Mouse (Mus musculus): ENCODE data around the gene Eif4e2. TPM values are rescaled to one million over a fixed set of nuclear protein-coding genes. Genes with fewer than 3 reads are reported as not detected.
A peak's percentile ranks its signal among the peaks of the same experiment; 100 is the strongest.

The Eif4e2 gene
- polyA plus RNA-seq, 1 experiment, result 172 TPM

DNA sequence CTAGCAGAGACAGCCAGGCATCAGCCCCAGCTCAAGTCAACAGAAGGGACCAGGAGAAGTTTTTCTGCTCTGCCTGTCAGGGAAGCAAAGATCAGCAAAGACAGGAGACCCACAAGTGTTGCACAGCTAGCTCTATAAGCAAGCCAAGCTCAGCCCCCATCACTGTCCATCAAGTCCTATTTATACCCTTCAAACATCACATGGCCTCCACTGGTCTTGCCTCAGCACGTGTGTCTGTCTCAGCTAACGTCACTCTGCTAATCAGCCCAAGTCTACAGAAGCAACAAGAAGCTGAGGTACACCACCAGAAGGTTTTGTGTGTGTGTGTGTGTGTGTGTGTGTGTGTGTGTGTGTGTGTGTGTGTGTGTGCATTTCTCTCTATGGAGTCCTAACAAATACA, 12.9 kb upstream of the Eif4e2 start:
- Histone ChIP-seq H3K27ac (ENCODE audit: insufficient read depth, low read length) (no peak overlapping the region), H3K4me3 (ENCODE audit: insufficient read depth, low read length) (no peak overlapping the region), H3K4me1 (ENCODE audit: control insufficient read depth, insufficient read depth, low read length) (no peaks in the 10 kb centered on the region)
- no peak for TF ChIP-seq POLR2A (IDR thresholded peaks at IDR 0.05; ENCODE audit: low read depth, low read length)

DNA sequence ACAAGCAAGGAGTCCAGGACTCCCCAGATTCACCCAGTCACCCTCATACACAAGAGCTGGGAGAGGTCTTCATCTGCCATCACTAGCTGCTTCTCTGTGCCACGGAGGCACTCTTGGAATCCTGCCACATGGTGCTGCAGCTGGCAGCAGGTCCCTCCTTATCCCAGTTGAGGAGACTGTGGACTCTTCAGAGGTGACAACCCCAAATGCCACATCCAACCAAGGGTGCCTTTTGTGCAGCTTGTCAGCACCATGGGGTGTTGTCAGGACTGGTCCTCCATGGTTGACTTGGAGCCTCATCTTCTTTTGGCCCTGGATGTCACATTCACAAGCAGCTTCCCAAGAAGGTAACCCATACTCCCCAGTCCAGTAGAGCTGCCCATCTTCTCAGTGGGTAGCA, 11.9 kb upstream of the Eif4e2 start:
- no peak for TF ChIP-seq CTCF (IDR thresholded peaks at IDR 0.05; ENCODE audit: borderline replicate concordance, insufficient read depth, low read length)
- TF ChIP-seq POLR2A (IDR thresholded peaks at IDR 0.05; ENCODE audit: low read depth, low read length), result no peak
- H3K4me3 ChIP-seq (ENCODE audit: insufficient read depth, low read length), result no peak overlapping the region

DNA sequence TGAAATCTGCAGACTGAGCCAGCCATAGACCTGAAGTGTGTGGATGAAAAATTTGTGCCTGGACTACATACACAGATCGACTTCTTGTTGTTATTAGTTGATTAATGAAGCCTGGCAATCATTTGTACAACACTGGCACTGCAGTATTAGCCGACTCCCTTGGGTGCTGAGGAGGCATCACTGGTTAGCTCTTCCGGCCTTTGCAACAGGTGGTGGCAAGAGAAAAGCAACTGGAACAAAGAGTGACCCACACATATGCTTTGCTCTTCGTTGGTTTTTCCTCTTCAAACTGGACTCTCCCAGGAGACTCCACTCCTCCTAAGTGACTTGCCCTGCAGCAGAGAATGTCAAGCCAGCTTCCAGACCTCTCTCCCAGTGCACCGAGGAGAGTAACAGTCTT, 9.9 kb upstream of the Eif4e2 start:
- H3K4me1 ChIP-seq (ENCODE audit: control insufficient read depth, insufficient read depth, low read length), result no peaks in the 10 kb centered on the region
- no peak overlapping the region for H3K4me3 ChIP-seq (ENCODE audit: insufficient read depth, low read length)
- H3K27ac ChIP-seq (ENCODE audit: insufficient read depth, low read length), result no peak overlapping the region
- TF ChIP-seq POLR2A (IDR thresholded peaks at IDR 0.05; ENCODE audit: low read depth, low read length), result no peak
- no peak for TF ChIP-seq CTCF (IDR thresholded peaks at IDR 0.05; ENCODE audit: borderline replicate concordance, insufficient read depth, low read length)

More for the DNA sequence above, 11.9 kb upstream of the Eif4e2 start:
- H3K27ac ChIP-seq (ENCODE audit: insufficient read depth, low read length), result no peak overlapping the region
- H3K4me1 ChIP-seq (ENCODE audit: control insufficient read depth, insufficient read depth, low read length), result no peaks in the 10 kb centered on the region

DNA sequence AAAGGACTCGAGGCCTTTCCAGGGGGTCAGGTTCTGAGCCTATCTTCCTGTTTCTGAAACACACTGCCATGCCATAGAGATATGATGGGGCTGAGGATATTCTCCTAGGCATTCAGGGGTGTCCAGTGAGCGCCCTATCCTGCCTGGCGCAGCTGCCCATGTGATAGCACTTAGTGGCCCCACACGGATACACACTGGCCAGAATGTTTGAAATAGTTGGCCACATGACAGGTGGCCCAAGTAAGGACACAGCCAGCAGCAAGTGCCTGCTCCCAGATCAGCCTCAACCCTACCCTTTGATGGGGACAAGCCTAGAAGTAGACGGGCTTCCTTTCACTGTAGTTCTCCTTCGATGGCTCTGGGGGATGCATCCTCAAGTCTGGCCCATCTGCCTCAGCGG, 9.2 kb upstream of the Eif4e2 start, which contains the start of gene Chrng:
Chrng (plus strand) TSS at position 193 of the 400 bp plus-strand sequence.
- no peak within 1 kb of the TSS for H3K27ac ChIP-seq (ENCODE audit: insufficient read depth, low read length)

DNA sequence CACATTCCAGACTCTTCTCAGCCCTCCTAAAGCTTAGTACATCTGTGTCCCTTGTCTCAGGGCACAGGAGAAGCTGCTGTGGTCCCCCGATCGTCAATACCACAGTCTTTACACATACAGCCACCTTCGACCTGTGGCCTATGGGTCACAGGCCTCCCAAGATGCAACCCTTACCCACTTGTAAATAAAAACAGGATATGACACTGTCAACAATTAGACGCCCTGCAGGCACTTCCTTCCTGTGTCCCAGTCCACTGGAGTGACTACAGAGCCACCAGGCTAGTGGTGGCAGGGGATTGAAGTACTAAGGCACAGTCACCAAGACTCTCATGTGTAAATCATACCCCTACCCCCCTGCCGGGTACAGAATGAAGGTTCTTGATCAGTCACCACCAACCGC, 8.7 kb upstream of the Eif4e2 start:
- no peak for TF ChIP-seq POLR2A (IDR thresholded peaks at IDR 0.05; ENCODE audit: low read depth, low read length)
- no peak for TF ChIP-seq CTCF (IDR thresholded peaks at IDR 0.05; ENCODE audit: borderline replicate concordance, insufficient read depth, low read length)
- Histone ChIP-seq H3K27ac (ENCODE audit: insufficient read depth, low read length) (no peak overlapping the region), H3K4me1 (ENCODE audit: control insufficient read depth, insufficient read depth, low read length) (no peaks in the 10 kb centered on the region), H3K4me3 (ENCODE audit: insufficient read depth, low read length) (no peak overlapping the region)

More for the DNA sequence above, 9.2 kb upstream of the Eif4e2 start, which contains the start of gene Chrng:
- no peak for TF ChIP-seq CTCF (IDR thresholded peaks at IDR 0.05; ENCODE audit: borderline replicate concordance, insufficient read depth, low read length)
- no peak for TF ChIP-seq POLR2A (IDR thresholded peaks at IDR 0.05; ENCODE audit: low read depth, low read length)
- H3K4me3 ChIP-seq (ENCODE audit: insufficient read depth, low read length), result no peak within 1 kb of the TSS
- H3K4me1 ChIP-seq (ENCODE audit: control insufficient read depth, insufficient read depth, low read length), result no peaks in the 10 kb centered on the region

DNA sequence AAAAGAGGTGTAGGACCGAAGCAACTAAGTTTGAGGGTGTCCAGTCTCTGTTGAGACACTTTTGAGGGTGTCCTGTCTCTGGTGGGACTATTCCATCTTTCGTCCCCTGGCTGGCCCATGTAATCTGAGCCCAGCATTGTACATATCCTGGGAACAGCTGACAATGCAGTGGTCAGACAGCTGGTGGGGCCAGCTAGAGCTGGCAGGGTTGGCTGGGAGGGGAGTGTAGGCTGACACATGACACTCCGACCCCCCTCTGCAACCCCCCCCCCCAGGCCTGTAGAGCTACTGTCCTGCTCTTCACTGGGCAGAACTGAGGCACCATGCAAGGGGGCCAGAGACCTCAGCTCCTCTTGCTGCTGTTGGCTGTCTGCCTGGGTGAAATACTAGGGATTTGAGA, 8.2 kb upstream of the Eif4e2 start:
- TF ChIP-seq CTCF (IDR thresholded peaks at IDR 0.05; ENCODE audit: borderline replicate concordance, insufficient read depth, low read length), result no peak
- no peak for TF ChIP-seq POLR2A (IDR thresholded peaks at IDR 0.05; ENCODE audit: low read depth, low read length)
- Histone ChIP-seq H3K4me1 (ENCODE audit: control insufficient read depth, insufficient read depth, low read length) (no peaks in the 10 kb centered on the region), H3K4me3 (ENCODE audit: insufficient read depth, low read length) (no peak overlapping the region), H3K27ac (ENCODE audit: insufficient read depth, low read length) (no peak overlapping the region)

DNA sequence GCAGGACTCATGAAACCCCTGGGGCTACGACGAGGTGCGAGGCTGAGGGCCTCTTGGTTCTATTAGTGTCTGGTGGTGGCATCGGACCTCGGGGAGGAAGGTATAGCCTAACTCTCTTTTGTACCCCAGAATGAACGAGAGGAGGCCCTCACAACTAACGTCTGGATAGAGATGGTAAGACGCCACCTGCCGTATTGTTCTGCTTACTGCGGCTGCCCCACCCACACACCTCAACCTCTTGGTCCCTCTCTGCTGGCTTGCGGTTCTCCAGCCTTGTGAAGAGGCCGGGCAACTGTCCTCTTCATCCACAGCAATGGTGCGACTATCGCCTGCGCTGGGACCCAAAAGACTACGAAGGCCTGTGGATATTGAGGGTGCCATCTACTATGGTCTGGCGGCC, 7.4 kb upstream of the Eif4e2 start:
- no peak overlapping the region for H3K4me3 ChIP-seq (ENCODE audit: insufficient read depth, low read length)
- TF ChIP-seq POLR2A (IDR thresholded peaks at IDR 0.05; ENCODE audit: low read depth, low read length) (no peak), CTCF (IDR thresholded peaks at IDR 0.05; ENCODE audit: borderline replicate concordance, insufficient read depth, low read length) (no peak)
- H3K27ac ChIP-seq (ENCODE audit: insufficient read depth, low read length), result no peak overlapping the region
- no peaks in the 10 kb centered on the region for H3K4me1 ChIP-seq (ENCODE audit: control insufficient read depth, insufficient read depth, low read length)

DNA sequence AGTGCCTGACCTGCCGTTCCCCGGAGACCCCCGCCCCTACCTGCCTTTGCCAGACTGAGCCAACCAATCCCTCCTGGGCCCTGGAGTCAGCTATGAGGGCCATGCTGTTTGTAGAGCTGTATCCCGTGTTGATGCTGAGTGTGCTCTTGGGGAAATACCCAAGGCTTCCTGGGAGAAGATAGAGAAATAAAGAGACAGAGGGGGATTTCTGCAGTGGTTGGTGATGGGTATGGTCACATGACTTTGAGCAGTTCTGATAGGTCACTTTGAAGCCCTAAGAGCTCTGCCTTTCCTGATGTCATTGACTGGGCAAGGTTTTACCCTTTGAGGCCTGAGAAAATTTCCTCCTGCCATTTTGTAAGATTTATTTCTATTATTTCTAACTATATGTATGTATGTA, 2.3 kb upstream of the Eif4e2 start:
- no peak for TF ChIP-seq POLR2A (IDR thresholded peaks at IDR 0.05; ENCODE audit: low read depth, low read length)
- TF ChIP-seq CTCF (IDR thresholded peaks at IDR 0.05; ENCODE audit: borderline replicate concordance, insufficient read depth, low read length), result no peak
- H3K4me1 ChIP-seq (ENCODE audit: control insufficient read depth, insufficient read depth, low read length), result no peaks in the 10 kb centered on the region; the same call in 1 of the 2 replicates
- H3K27ac ChIP-seq (ENCODE audit: insufficient read depth, low read length), result no peak overlapping the region
- no peak overlapping the region for H3K4me3 ChIP-seq (ENCODE audit: insufficient read depth, low read length)

DNA sequence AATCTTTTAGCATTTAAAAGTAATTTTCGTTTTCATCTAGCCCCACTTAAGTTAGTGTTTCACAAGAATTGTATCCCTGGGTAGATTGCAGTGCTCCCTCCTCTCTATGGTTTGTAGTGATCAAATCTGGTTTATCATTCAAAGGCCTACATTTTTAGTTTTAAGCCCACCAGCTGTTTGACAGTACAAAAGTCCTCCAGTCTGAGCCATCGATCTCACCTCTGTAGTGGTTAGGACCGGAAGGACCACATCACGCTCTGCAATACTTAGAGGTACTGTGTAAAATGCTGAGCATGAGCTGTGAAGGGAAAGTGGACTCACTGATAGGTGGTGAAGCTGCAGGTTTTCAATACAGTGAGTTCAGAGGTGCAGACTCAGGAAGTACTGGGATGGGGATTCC, 1.0 kb downstream of the Eif4e2 start:
- H3K4me3 ChIP-seq (ENCODE audit: insufficient read depth, low read length), result peak overlapping the region; percentile 86
- H3K4me1 ChIP-seq (ENCODE audit: control insufficient read depth, insufficient read depth, low read length), result peaks cover 3% of the 10 kb centered on the region
- TF ChIP-seq CTCF (IDR thresholded peaks at IDR 0.05; ENCODE audit: borderline replicate concordance, insufficient read depth, low read length) (no peak), POLR2A (IDR thresholded peaks at IDR 0.05; ENCODE audit: low read depth, low read length) (0 out of 2 replicates have a peak, but pooled peaks have one; percentile 24)
- no peak overlapping the region for H3K27ac ChIP-seq (ENCODE audit: insufficient read depth, low read length)

DNA sequence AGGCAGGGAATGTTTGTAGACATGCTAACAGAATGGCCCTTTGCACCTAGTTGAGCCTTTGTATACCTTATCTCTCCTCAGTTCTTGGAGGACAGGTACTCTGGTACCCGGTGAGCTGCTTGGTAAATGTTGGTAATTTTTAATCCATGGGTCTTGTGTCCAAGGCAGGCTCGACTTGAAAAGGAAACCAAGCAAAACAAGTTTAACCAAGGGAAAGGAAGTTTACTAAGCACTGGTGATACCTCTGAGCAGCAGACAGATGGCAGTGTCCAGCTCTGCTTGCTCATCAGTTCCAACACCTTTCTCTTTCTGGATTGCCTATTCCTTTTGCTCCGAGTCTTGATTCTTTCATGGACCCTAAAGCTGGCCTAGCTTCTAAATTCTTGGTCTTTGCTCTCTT, 4.2 kb downstream of the Eif4e2 start:
- no peak overlapping the region for H3K27ac ChIP-seq (ENCODE audit: insufficient read depth, low read length)
- peaks cover 3% of the 10 kb centered on the region for H3K4me1 ChIP-seq (ENCODE audit: control insufficient read depth, insufficient read depth, low read length)
- TF ChIP-seq POLR2A (IDR thresholded peaks at IDR 0.05; ENCODE audit: low read depth, low read length) (no peak), CTCF (IDR thresholded peaks at IDR 0.05; ENCODE audit: borderline replicate concordance, insufficient read depth, low read length) (peak; percentile 57; the same call in 1 of the 2 replicates)
- H3K4me3 ChIP-seq (ENCODE audit: insufficient read depth, low read length), result no peak overlapping the region

DNA sequence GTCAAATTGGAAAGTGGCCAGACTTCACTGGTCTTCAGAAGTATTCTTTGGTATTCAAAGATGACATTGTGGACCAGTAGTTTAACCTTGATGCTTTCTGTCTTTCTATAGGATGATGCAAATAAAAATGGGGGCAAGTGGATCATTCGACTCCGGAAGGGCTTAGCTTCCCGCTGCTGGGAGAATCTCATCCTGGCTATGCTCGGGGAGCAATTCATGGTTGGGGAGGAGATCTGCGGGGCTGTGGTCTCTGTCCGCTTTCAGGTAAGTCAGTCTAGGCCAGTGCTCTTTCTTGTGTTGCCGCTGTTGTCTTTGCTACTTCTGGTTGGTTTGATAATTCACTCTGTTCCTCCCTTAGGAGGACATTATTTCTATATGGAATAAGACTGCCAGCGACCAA, 12.0 kb downstream of the Eif4e2 start:
- Histone ChIP-seq H3K4me3 (ENCODE audit: insufficient read depth, low read length) (no peak overlapping the region), H3K4me1 (ENCODE audit: control insufficient read depth, insufficient read depth, low read length) (no peaks in the 10 kb centered on the region), H3K27ac (ENCODE audit: insufficient read depth, low read length) (no peak overlapping the region)
- TF ChIP-seq CTCF (IDR thresholded peaks at IDR 0.05; ENCODE audit: borderline replicate concordance, insufficient read depth, low read length) (no peak), POLR2A (IDR thresholded peaks at IDR 0.05; ENCODE audit: low read depth, low read length) (no peak)

Data from embryonic fibroblast, embryonic 13.5 days (primary cell).